Mouse (Mus musculus): ENCODE data around the gene D2hgdh.
A peak's percentile ranks its signal among the peaks of the same experiment; 100 is the strongest.

Gene D2hgdh

DNA sequence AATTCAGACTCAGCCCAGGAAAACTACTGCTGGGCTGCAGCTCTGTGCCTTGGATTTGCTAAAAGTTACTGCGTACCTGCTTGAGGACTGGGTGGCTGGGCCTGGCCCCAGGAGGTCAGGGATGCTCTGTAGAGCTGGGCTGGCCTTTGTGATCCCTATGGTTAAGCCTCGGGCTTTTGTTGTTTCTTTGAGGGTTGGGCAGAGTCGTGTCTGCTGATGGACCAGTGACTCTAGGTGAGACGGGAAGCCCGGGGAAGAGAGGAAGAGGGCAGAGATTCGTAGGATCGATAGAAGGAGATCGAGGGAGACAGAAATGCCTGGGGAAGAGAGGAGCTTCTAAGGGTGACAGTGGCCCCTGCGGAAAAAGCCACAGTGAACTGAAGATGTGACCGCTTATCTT is at the start of gene D2hgdh:
Gene D2hgdh (plus strand): TSS at position 301 of the 400 bp plus-strand sequence.
- no peak for DNase-seq (ENCODE audit: low spot score)

DNA sequence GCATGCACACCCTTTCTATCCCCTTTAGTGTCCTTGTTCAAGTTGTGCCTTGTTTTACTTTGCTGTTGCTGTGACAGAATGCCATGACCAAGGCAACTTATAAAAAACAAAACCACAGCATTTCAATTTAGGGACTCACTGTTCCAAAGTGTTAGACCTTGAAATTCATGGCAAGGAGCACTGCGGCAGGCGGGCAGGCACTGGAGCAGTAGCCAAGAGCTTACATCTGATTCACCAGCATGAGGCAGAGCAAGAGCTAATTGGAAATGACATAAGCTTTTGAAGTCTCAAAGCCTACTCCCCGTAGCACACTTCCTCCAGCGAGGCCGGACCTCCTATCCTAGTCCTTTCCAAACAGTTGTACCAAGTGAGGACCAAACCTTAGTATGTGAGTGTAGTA is 48.0 kb upstream of the D2hgdh start:
- DNase-seq (ENCODE audit: low spot score), result no peak

DNA sequence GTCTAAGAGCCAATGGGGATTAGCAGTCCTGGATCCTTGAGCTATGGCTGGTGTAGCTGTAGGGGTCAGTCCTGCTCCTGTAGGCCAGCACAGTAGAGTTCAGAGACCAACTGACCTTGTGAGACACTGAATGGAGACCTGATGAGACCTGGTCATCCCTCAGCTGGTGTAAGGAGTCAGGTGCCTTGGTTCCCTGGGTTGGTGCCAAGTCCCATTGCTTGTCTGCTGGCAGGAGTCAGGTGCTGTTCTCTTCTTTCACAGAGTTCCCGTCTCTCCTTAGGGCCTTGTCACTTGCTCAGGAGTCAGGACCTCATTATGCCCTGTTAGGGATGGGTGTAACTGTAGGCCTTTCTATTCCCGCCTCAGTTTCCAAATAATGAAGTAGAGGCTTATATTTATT is 37.8 kb upstream of the D2hgdh start:
- no peak for DNase-seq (ENCODE audit: low spot score)

DNA sequence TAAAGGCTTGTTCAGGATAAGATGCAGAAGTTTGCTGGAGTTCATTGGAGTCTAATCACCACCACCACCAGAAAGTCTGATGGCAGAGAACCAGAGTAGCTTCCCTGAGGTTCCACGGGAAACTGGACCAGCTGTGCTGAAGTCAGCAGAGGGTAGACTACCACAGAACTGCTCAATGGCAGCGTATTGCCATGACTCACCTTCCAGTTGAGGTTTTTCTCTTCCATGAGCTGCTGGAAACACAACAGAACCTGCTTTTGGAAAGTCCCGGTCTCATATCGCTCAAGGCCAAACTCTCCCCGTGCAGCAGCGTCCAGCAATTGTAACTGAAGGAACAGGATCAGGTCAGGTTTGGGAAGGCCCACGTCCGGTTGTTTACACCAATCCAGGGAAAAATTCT is 30.2 kb upstream of the D2hgdh start:
- DNase-seq (ENCODE audit: low spot score), result no peak

DNA sequence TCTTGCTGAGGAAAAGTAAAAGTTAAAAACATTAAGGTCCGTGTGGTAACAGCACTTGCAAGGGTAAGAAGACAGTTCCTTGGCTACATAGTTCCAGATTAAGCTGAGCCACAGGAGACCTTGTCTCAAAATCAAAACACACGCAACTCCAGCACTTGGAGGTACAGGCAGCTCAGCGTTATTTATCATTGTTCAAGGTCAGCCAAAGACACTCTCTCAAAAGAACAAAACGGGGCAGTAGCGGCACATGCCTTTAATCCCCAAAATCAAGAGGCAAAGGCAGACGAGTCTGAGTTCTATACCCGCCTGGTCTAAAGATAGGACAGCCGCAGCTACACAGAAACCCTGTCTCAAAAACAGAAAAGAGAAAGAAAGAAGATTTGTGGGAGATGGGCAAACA is 28.8 kb upstream of the D2hgdh start:
- no peak for DNase-seq (ENCODE audit: low spot score)

DNA sequence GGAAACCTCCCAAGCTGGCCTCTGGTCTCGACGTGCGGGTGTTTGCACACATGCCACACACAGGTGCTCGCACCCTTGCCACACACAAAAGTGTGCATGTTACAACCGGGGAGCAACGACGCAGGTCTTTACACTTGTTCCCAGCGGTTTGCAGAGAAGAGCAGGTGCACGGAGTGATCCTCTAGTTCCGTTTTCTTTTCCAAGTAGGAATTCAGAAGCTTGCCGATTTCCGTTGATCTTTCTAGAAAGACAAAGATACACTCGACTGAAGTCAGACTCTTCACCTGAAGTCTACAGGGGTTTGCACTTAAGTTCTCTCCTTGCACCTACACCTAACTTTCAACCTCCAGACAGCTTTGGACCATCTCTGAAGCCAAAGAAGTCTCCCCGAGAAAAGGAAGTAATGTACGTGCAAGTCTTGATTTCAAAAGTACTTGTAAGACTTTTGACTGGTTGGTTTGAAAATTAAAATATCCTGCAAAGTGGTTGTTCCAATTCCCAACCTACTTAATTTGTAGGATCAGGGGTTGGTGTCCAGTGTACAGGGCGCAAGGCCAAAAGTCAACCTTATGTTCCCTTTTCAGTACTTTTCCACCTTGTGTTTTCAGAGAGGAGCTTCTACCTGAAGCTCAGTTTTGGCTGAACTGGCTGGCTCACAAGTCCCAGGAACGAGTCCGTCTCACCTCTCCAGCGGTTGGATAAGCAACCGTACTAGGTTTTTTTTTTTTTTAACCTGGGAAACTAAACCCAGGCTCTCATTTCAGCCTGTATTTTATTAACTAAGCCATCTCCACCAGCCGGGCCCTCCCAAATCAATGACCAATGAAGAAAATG is 23.8 kb upstream of the D2hgdh start:
- no peak for DNase-seq (ENCODE audit: low spot score)

DNA sequence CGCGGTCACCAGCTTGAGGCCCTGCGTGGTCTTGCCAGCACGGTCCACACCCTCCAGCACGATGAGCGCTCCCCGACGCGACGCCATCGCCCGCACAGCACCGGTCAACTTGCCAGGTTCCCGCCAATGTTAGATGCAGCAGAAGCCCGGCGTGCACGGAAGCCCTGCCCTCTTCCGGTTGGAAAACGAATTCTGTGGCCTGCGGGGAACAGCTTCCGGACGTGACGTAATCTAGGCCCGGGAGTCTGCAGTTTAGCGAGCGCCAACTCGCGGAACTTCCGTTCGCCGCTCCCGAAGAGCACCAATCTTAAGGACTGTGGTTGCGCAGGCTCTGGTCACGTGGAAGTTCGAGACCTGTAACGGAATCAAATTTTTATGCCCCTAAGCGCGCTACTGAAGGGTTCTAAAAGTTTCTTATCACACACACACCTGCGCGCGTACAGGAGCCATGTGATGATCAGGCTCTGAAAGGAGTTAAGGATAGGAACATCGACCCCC is 22.9 kb upstream of the D2hgdh start, which contains the start of gene Dtymk:
Gene Dtymk (minus strand): TSS at position 194 of the 498 bp plus-strand sequence.
- peak; percentile 96 for DNase-seq (ENCODE audit: low spot score)

DNA sequence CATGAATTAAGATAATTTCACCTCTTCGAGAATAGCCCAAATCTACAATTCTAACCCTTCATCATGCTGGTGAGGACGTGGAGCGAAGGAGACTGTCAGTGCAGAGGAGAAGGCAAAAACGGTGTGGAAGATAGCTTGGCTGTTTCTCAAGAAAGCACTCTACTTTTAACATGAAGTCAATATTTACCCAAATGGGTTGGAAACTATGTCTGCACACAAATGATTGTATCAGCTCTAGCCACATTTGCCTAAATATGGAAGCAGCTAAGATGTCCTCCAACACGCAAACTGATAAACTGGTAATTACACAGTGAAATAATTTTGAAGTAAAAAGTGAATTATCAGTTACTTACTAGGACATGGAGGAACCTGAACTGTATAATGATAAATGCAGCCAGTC is 21.9 kb upstream of the D2hgdh start:
- no peak for DNase-seq (ENCODE audit: low spot score)

DNA sequence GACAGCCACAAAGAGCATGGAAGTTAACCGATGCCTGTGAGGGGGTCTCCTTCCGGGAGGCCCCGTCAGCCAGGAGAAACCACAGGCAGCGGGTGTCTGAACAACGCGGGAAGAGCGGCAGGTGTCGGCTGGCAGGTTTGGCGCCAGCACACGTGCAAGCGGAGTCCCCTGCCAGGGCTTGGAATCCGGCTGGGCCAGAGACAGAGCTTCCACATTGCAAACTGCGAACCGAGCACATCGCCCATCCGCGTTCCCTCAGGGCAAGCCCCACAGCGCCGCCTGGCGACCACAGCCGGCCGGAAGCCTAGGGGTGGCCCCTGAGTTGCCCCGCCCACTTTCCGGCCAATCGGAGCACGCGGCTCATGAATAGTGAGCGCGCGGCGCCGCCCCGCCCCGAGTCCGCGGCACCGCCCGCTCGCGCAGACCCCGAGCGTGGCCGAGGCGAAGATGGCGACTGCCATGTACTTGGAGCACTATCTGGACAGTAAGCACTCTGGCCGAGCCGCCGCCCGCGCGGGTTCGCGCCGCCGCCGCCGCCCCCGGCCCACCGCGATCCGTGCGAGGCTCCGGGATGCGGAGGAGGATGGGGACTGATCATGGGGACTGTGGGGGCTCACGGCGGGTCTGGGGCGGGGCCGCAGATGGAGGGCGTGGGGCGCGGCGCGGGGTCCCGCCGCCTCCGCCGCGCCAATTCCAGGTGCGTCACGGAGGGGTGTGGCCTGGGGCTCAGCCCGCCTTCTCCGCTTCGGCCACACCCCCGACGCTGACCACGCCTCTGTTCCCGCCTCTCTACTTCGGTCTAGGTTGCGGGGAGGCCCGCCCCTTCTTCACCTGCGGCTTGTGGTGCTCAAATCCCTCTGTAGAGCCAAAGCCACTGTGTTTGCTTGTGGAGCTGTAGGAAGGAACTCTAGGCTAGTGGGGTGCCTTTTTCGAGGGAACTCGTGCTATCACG is 20.9 kb upstream of the D2hgdh start, which contains the start of gene Ing5:
Gene Ing5 (plus strand): TSS at position 410 of the 952 bp plus-strand sequence.
- peak; percentile 99 for DNase-seq (ENCODE audit: low spot score)

DNA sequence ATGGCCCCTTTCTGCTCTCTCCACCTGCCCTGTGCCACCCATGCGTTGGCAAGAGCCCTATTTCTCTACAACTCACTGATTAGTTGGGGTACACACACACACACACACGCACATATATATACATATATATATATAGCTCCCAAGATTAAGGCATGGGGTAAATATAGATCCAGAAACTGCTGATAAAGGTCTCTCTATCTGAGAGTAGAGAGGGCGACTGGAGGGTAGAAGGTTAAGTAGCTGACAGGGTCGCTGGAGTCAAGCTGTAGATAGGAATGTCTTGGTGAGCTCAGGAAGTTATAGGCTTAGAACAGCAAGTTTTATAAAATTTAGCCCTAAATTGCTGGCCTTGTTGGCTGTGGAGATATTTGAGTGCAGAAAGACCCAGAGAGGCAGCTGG is 19.9 kb upstream of the D2hgdh start:
- DNase-seq (ENCODE audit: low spot score), result no peak

DNA sequence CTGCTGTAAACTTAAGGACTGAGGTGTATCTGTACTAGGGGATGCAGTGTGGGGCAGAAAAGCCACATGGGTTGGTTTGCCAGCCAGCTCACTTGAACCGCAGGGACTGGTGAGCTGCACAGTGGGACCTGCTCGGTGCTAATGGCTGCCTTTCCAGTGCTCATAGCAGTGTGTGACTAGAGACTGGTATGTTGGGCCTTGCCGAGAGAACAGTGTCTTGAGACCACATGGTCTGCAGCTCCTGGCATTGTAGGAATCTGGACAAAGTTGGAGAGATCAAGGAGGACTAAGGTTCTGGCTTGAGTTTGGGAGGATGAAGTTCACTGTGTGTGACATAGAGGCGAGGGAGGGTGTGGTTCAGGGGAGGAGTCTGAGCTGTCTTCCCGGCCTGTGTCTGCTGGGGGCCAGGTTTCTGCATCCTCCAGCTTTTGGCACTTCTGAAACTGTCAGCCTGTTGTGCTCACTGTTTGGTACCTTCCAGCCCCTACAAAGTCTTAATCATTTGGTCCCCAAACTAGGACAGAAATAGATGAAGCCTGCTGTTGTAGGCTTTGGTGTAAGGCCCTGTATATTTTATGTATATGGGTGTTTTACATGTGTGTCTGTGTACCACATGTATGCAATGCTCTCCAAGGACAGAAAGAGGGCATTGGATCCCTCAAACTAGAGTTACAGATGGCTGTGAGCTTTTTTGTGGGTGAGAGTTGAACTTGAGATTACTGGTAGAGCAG is 19.3 kb upstream of the D2hgdh start:
- DNase-seq (ENCODE audit: low spot score), result no peak

DNA sequence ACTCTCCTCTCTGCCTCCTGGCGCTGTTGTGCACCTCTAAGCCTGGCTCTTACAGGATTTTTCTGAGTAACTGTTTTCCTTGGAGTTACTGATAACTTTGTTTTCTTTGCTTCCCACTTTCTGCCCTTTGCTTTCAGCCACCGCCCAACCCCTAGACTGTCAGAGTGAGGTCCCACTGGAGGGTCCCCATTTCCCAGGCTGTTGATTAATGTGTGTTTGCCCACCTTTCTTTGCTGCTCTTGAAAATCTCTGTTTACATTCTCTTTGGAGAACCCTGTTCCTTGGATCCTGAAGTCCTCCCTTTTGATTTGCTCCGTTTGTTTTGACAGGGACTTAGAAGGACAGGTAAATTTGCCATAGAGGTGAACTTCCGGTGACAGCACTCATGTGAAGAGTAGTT is 15.8 kb upstream of the D2hgdh start:
- DNase-seq (ENCODE audit: low spot score), result no peak

DNA sequence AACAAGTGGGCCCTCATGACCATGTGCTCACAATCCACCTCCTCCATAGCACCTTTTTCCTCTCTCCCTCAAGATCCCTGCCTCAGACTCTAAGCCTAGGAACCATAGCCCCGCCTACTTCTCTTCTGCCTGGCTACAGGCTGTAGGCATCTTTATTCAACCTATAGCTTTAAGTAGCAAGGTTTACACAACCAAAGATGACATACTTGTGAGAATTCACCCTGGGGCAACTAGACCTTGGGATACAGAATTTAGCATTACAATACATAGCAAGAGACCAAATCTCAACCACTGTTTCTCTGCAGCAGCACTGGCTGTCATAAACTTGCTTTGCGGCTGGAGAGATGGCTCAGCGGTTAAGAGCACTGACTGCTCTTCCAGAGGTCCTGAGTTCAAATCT is 14.7 kb upstream of the D2hgdh start:
- no peak for DNase-seq (ENCODE audit: low spot score)

DNA sequence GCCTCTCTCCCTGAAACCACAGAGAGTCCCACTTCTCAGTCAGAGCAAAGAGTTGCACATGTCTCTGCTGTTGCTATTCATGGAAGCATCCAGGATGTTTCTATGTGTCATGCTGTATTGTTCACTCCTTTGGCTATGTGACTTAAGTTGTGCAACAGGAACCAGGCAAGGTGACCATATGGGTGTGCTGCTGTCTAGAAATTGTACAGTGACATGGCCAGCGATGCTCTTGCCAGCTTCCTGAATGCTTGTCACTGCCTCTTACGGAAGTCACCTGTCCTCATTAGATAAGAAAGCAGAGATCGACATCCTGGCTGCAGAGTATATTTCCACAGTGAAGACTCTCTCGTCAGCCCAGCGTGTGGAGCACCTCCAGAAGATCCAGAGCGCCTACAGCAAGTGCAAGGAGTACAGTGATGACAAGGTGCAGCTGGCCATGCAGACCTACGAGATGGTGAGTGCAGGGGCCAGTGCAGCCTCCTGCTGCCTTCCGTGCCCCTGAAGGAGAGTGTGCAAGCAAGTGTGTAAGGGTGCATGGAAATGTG is 13.1 kb upstream of the D2hgdh start:
- no peak for DNase-seq (ENCODE audit: low spot score)

DNA sequence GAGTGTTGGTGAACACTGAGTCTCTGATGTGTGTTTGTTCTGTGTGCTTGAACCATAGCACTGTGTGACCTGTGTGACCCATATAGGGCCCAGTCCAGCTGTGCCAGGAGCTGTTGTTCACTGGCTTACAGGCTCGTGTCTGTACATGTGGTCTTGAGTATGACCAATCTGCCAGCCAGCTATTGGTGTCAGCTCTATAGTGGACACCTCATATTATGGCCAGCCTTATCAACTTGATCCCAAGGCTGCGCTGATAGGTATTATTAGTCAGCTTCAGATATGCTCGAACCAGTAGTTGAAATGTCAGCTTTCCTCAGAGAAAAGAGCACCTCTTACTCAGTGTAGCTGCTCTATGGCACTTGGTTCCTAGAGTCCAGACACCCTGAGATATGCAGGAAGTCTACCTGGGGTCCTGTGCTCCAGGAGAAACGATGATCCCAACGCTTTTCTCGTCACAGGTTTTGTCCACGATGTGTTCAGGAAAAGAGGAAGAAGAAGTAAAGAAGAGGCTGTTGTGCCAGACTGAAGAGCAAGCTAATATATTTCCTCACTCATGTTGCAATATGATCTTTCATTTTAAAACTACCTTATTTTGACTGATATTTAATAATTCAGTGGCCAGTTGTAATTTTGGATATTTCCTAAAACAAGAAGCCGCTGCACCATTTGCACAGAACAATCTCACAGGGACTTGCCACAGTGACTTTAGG is 6.7 kb upstream of the D2hgdh start:
- no peak for DNase-seq (ENCODE audit: low spot score)

DNA sequence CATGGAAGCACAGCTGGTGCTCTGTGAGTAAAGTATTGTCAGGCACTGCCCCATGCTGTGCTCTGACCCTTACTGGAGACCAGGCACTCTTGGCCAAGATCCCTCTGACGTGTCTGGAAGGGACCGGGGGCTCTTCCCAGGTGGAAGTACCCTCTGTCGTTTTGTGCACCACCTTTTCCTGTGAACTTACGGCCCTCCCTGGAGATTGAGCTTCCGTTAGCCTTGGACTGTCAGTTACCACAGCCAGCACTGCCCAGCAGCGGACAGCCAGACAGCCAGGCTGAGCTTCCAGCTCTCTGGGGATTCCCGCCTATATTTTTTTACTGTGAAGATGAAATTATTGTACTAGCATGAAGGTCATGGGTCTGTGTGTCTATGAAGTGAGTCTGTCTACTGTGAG is 6.0 kb upstream of the D2hgdh start:
- no peak for DNase-seq (ENCODE audit: low spot score)

DNA sequence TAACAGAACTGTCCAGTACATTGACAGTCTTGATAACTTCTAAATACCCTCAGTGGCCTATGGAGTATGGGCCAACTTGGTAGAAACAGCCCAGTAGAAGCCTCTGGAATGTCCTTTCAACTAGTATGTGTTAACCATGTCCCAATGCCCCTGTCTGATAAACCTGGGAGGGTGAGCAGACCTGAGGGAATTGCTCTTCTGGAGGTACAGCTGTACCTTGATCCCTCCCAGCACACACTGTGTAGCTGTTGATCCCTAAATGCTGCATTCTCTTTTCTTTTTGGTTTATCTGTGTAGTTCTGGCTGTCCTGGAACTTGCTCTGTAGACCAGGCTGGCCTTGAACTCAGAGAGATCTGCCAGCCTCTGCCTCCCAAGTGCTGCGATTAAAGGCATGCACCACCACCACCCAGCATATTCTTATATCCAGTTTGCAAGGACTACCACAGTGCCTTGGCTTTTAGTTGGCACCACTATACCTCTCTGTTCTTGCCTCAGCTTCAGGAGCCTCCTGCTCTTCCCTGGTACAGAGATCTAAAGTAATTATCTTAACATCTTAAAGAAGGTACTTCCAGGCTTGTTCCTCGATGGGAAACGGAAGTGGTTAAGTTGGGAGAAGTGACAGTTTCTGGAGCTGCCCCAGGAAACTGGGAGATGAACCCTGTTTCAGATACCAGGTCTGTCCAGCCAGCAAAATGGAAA is 763 bp upstream of the D2hgdh start:
- DNase-seq (ENCODE audit: low spot score), result no peak

DNA sequence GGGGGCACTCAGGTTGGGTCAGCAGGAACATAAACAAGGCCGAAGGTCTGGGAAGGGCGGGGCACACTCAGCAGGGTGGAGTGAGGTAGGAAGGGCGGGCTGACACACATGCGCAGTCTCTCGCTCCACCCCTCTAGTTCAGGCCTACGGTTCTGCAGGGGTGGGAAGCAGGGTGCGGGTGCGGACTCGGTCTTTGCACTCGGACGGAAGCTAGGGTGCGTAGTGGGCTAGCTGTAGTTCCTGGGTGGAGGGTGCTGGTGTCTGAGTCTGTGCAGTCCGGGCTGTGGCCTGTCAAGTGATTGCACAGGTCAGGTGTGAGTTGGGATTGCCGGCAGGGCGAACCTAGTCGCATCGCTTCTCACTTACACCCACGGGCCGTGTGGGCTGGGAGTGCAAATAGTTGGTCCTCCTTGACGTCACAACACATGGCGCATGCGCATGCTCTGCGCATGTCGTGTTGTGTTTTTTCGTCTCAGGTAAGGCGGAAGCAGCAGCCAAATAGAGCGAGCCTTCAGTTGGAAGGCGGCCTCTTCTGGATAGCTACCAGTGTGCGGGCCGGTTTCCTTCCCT is 481 bp downstream of the D2hgdh start:
- DNase-seq (ENCODE audit: low spot score), result peak; percentile 96

DNA sequence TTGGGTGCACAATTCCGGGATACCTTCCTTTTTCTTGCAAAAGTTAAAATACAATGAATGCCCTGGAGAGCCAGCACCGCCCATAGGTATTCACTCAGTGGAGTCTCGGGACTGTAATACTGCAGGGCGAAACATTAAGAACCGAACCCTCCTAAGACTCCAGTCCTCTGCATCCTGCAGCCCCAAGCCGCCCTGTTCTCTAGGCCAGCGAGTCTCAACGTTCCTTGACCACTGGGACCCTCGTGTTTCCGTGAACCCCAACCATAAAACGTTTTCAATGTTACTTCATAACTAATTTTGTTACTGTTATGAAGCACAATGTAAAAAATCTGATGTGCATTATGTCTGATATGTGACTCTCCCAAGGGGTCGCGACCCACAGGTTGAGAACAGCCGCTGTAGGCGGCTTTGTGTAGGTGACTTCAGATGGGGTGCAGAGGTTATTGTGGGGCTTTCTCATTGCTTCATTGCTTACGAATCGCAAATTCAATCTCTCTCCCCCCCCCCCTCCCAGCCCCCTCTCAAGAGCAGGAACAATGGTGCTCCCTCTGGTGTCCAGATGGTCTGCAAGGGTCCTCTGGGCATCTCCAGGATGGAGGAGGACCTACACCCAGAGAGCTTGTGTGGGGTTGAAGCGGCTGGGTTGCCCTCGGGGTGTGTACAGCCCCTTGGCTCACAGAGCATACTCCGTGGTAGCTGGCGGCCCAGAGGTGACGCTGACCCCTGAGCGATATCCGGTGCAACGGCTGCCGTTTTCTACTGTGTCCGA is 1.2 kb downstream of the D2hgdh start:
- no peak for DNase-seq (ENCODE audit: low spot score)

DNA sequence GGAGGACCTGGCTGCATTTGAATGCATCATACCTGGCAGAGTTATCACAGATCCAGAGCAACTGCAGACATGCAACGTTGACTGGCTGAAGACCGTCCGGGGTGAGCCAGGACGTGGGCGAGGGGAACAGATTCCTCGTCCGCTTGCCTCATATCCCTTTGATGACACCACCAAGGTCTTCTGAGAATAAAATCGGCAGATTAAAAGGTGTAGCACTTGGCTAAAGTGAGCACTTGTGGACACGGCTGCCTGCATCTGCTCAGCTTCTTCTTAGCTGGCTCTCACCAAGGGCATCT is 1.8 kb downstream of the D2hgdh start:
- no peak for DNase-seq (ENCODE audit: low spot score)
